8 mouse cellular contexts compared by ENCODE assay signal in the genomic region with DNA sequence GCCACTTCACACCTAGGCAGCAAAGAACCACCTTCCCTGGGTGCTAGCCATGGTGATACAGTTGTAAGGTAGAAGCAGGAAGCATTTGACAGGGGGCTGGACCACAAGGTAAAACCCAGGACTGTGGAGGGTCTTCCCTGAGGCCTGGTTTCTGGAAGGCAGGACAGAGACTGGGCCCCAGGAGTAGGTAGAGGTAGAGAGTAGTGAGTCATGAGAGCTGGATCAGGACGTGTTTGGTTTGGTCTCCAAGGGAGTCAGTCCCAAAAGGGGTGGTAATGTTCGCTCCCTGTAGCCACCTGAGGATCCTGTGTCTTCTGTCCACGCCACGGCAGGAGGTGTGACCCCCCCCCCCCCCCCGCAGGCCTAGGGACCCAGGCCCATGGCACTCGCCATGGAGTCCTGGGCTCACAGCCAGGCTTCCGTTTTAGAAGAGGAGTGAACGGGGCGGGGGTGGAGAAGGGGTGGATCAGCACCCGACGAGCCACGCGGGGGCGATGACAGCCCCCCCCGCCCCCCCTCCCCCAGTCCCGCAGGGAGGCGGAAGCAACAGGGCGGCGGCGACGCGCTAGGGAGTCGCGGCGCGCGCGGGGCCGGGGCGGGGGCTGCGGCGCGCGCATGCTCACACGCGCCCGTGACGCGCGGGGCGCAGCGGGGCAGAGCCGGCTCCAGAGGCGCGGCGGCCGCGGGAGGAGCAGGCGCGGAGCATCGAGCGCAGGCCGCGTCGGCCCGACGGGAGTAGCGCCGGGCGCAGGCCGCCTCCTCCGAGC. TPM values are rescaled to one million over a fixed set of nuclear protein-coding genes. Genes with fewer than 3 reads are reported as not detected.
DNase-seq lines count a peak whose midpoint lies in the region; ATAC-seq and TF ChIP-seq lines count a peak whose summit lies in the region.

Atp11a (plus strand) TSS at position 624 of the 767 bp plus-strand sequence.

- DNase-seq in 416B (ENCODE audit: low read depth), result peak; percentile 34
- DNase-seq in adrenal gland, postnatal 36 days, result peak; percentile 80 to 88
- DNase-seq in liver, adult 2 months (ENCODE audit: extremely low read depth, low read depth, low spot score), result peak; percentile 19
- peak; percentile 78 for DNase-seq in stomach, postnatal 0 days (ENCODE audit: low spot score)

- H3K79me2 ChIP-seq in liver, adult 2 months (ENCODE audit: control insufficient read depth, insufficient read depth, low read length), result no peaks in the 10 kb centered on the region

- TF ChIP-seq CTCF in liver, adult 2 months (IDR thresholded peaks at IDR 0.05; ENCODE audit: low read depth, low read length), result no peak
- TF ChIP-seq CTCF in stomach, postnatal 0 days (IDR thresholded peaks at IDR 0.05; ENCODE audit: low read depth), result no peak

- under 1% methylated on average over 52 of the region's 62 CpGs for WGBS in embryonic facial prominence, embryonic 15.5 days
- WGBS in heart, embryonic 12.5 days, result 6% methylated on average over 49 of the region's 62 CpGs
- under 1% methylated on average over 14 of the region's 62 CpGs for WGBS in kidney, embryonic 16.5 days
- WGBS in liver, adult 2 months, result 3% methylated on average over 55 of the region's 62 CpGs
- WGBS in stomach, postnatal 0 days, result 0% methylated on average over 14 of the region's 62 CpGs

- no peaks in the 10 kb centered on the region for H3K27me3 ChIP-seq in embryonic facial prominence, embryonic 15.5 days
- no peaks in the 10 kb centered on the region for H3K27me3 ChIP-seq in heart, embryonic 12.5 days (replicated peaks)
- H3K27me3 ChIP-seq in kidney, embryonic 16.5 days (ENCODE audit: insufficient read depth, low read length), result no peaks in the 10 kb centered on the region
- H3K27me3 ChIP-seq in liver, adult 2 months (ENCODE audit: control insufficient read depth, insufficient read depth, low read length), result peaks cover 4% of the 10 kb centered on the region
- H3K27me3 ChIP-seq in stomach, postnatal 0 days (ENCODE audit: control insufficient read depth, insufficient read depth, low read length), result no peaks in the 10 kb centered on the region

- H3K4me3 ChIP-seq in embryonic facial prominence, embryonic 15.5 days (replicated peaks), result peak within 1 kb of the TSS; percentile 93
- H3K4me3 ChIP-seq in heart, embryonic 12.5 days, result peak within 1 kb of the TSS; percentile 91
- H3K4me3 ChIP-seq in kidney, embryonic 16.5 days (ENCODE audit: low read length), result peak within 1 kb of the TSS; percentile 82
- H3K4me3 ChIP-seq in liver, adult 2 months (ENCODE audit: insufficient read depth, low read depth, low read length), result peak within 1 kb of the TSS; percentile 87
- H3K4me3 ChIP-seq in stomach, postnatal 0 days (ENCODE audit: low read depth, low read length), result peak within 1 kb of the TSS; percentile 79

- ATAC-seq in embryonic facial prominence, embryonic 15.5 days (ENCODE audit: insufficient number of reproducible peaks, low FRiP score, low TSS enrichment, low read depth), result peak; percentile 90
- ATAC-seq in heart, embryonic 12.5 days (ENCODE audit: insufficient number of reproducible peaks, low FRiP score), result peak; percentile 82
- peak; percentile 84 for ATAC-seq in kidney, embryonic 16.5 days (ENCODE audit: low FRiP score, low TSS enrichment)
- peak; percentile 18 for ATAC-seq in monocyte, adult 5-6 weeks (replicated peaks; ENCODE audit: insufficient number of reproducible peaks, low FRiP score, low TSS enrichment, poor library complexity, severe bottlenecking)
- ATAC-seq in stomach, postnatal 0 days (ENCODE audit: low FRiP score, low TSS enrichment), result peak; percentile 90

- TF ChIP-seq EP300 in stomach, postnatal 0 days (optimal IDR thresholded peaks at IDR 0.05), result no peak

- no peaks in the 10 kb centered on the region for H3K36me3 ChIP-seq in embryonic facial prominence, embryonic 15.5 days
- no peaks in the 10 kb centered on the region for H3K36me3 ChIP-seq in heart, embryonic 12.5 days
- H3K36me3 ChIP-seq in kidney, embryonic 16.5 days (ENCODE audit: insufficient read depth, low read length), result no peaks in the 10 kb centered on the region
- no peaks in the 10 kb centered on the region for H3K36me3 ChIP-seq in liver, adult 2 months (ENCODE audit: control insufficient read depth, insufficient read depth, low read length)
- no peaks in the 10 kb centered on the region for H3K36me3 ChIP-seq in stomach, postnatal 0 days (ENCODE audit: control insufficient read depth, insufficient read depth, low read length)

- peaks cover 49% of the 10 kb centered on the region for H3K4me1 ChIP-seq in embryonic facial prominence, embryonic 15.5 days
- peaks cover 42% of the 10 kb centered on the region for H3K4me1 ChIP-seq in heart, embryonic 12.5 days (replicated peaks)
- H3K4me1 ChIP-seq in kidney, embryonic 16.5 days (ENCODE audit: insufficient read depth, low read length), result peaks cover 30% of the 10 kb centered on the region
- H3K4me1 ChIP-seq in liver, adult 2 months (ENCODE audit: control insufficient read depth, insufficient read depth, low read length), result 0 out of 2 replicates have a peak, but pooled peaks cover 3% of the 10 kb centered on the region
- H3K4me1 ChIP-seq in stomach, postnatal 0 days (replicated peaks; ENCODE audit: control insufficient read depth, insufficient read depth), result no peaks in the 10 kb centered on the region

- no peak for TF ChIP-seq POLR2A in liver, adult 2 months (IDR thresholded peaks at IDR 0.05; ENCODE audit: extremely low read depth, insufficient read depth, low read length)

- H3K4me2 ChIP-seq in embryonic facial prominence, embryonic 15.5 days (replicated peaks), result peak within 1 kb of the TSS; percentile 86
- peak within 1 kb of the TSS; percentile 92 for H3K4me2 ChIP-seq in heart, embryonic 12.5 days
- H3K4me2 ChIP-seq in kidney, embryonic 16.5 days (replicated peaks; ENCODE audit: low read depth, low read length), result peak within 1 kb of the TSS; percentile 75
- peak within 1 kb of the TSS; percentile 96 for H3K4me2 ChIP-seq in stomach, postnatal 0 days (replicated peaks; ENCODE audit: low read depth)

- peak within 1 kb of the TSS; percentile 94 for H3K9ac ChIP-seq in embryonic facial prominence, embryonic 15.5 days
- peak within 1 kb of the TSS; percentile 93 for H3K9ac ChIP-seq in heart, embryonic 12.5 days
- peak within 1 kb of the TSS; percentile 91 for H3K9ac ChIP-seq in kidney, embryonic 16.5 days (replicated peaks; ENCODE audit: low read length)
- H3K9ac ChIP-seq in liver, adult 2 months (ENCODE audit: low read depth, low read length), result peak within 1 kb of the TSS; percentile 90
- peak within 1 kb of the TSS; percentile 88 for H3K9ac ChIP-seq in stomach, postnatal 0 days (ENCODE audit: low read length)

- H3K9me3 ChIP-seq in embryonic facial prominence, embryonic 15.5 days (replicated peaks), result no peaks in the 10 kb centered on the region
- H3K9me3 ChIP-seq in heart, embryonic 12.5 days (replicated peaks), result no peaks in the 10 kb centered on the region
- no peaks in the 10 kb centered on the region for H3K9me3 ChIP-seq in kidney, embryonic 16.5 days (ENCODE audit: low read length)
- H3K9me3 ChIP-seq in stomach, postnatal 0 days (ENCODE audit: control insufficient read depth, low read length), result no peaks in the 10 kb centered on the region

- peak within 1 kb of the TSS; percentile 80 for H3K27ac ChIP-seq in embryonic facial prominence, embryonic 15.5 days (replicated peaks)
- peak within 1 kb of the TSS; percentile 80 for H3K27ac ChIP-seq in heart, embryonic 12.5 days (ENCODE audit: poor library complexity, severe bottlenecking)
- peak within 1 kb of the TSS; percentile 59 for H3K27ac ChIP-seq in kidney, embryonic 16.5 days (ENCODE audit: low read length)
- H3K27ac ChIP-seq in liver, adult 2 months (replicated peaks; ENCODE audit: insufficient read depth, low read depth, low read length), result no peak within 1 kb of the TSS
- peak within 1 kb of the TSS; percentile 89 for H3K27ac ChIP-seq in stomach, postnatal 0 days (replicated peaks)

RNA-seq across cellular contexts. Expression of gene Atp11a, which starts in this region (rescaled TPM):
- 100 to 1,000 TPM; 121 to 149 TPM for total RNA-seq in adrenal gland, postnatal 36 days (2021)
- 19.9 and 22.2 TPM in 2 replicates for polyA plus RNA-seq in embryonic facial prominence, embryonic 15.5 days (2015; fragmentation: Nextera tagmentation; extraction: Ambion mirVana)
- 21.5 and 23.7 TPM in 2 replicates for polyA plus RNA-seq in heart, embryonic 12.5 days (2016; fragmentation: Nextera tagmentation; extraction: Ambion mirVana)
- 14.4 and 18.5 TPM in 2 replicates for polyA plus RNA-seq in kidney, embryonic 16.5 days (2015; fragmentation: Nextera tagmentation; extraction: Ambion mirVana)
- total RNA-seq in liver, adult 2 months (2014; rRNA removed), result 4.8 and 6.8 TPM in 2 replicates
- 6.6 and 6.9 TPM in 2 replicates for polyA plus RNA-seq in liver, adult 2 months (2012; rRNA removed)
- total RNA-seq in monocyte, adult 5-6 weeks (2017), result 14.4 to 19.7 TPM (median 18.2 TPM) in 3 replicates
- polyA plus RNA-seq in stomach, postnatal 0 days (2015; fragmentation: Nextera tagmentation; extraction: Ambion mirVana), result 6.6 and 7.4 TPM in 2 replicates

Comparison
In these comparisons a context has a peak if more than half of its experiments do, and no peak if none do; other contexts are left out.
1. DNase-seq: peak in every context shown above with its lines; median percentile 84 in adrenal gland, postnatal 36 days; 78 in stomach, postnatal 0 days; 34 in 416B; 19 in liver, adult 2 months.
2. ATAC-seq: peak in every context shown above with its lines; median percentile 90 in embryonic facial prominence, embryonic 15.5 days; 90 in stomach, postnatal 0 days; 84 in kidney, embryonic 16.5 days; 82 in heart, embryonic 12.5 days; 18 in monocyte, adult 5-6 weeks.